Mouse (Mus musculus) midbrain, embryonic 11.5 days (tissue): ENCODE measurements around the gene Sim1. TPM values are rescaled to one million over a fixed set of nuclear protein-coding genes. Genes with fewer than 3 reads are reported as not detected.

ENCODE experiments used
- ATAC-seq: fragments of 200-750 bp; cut with Nextera tagmentation; 2 replicates; pipeline ENCODE4 v1.8.0; 2017; ENCODE audit warnings: moderate TSS enrichment, moderate library complexity; ENCODE audit not compliant: low FRiP score
- DNase-seq: peaks from one replicate; pipeline ENCODE4 v3.0.0; 2015; ENCODE audit warnings: low spot score; ENCODE audit errors: missing footprints
- H3K27ac ChIP-seq: fragments of 300-500 bp; sonication (generic); 2 replicates; pipeline ENCODE4 v1.5.1; 2014; ENCODE audit warnings: low read depth, low read length
- H3K27me3 ChIP-seq: fragments of 300-500 bp; sonication (generic); 2 replicates; pipeline ENCODE4 v1.6.1; 2014; ENCODE audit warnings: mild to moderate bottlenecking, low read length, moderate library complexity, mixed read lengths; ENCODE audit not compliant: control insufficient read depth, insufficient read depth
- H3K36me3 ChIP-seq: fragments of 300-500 bp; sonication (generic); 2 replicates; pipeline ENCODE4 v1.6.1; 2014; ENCODE audit warnings: mild to moderate bottlenecking, low read length, moderate library complexity, mixed read lengths; ENCODE audit not compliant: control insufficient read depth, insufficient read depth
- H3K4me1 ChIP-seq: fragments of 300-500 bp; sonication (generic); 2 replicates; pipeline ENCODE4 v1.6.1; 2014; ENCODE audit warnings: low read length; ENCODE audit not compliant: control insufficient read depth, insufficient read depth
- H3K4me2 ChIP-seq: fragments of 300-500 bp; sonication (generic); 2 replicates; pipeline ENCODE4 v1.6.1; 2014; ENCODE audit warnings: mild to moderate bottlenecking, moderate library complexity
- H3K4me3 ChIP-seq: fragments of 300-500 bp; sonication (generic); 2 replicates; pipeline ENCODE4 v1.5.1; 2014; ENCODE audit warnings: low read depth, low read length
- H3K9ac ChIP-seq: fragments of 300-500 bp; sonication (generic); 2 replicates; pipeline ENCODE4 v1.6.1; 2014; ENCODE audit warnings: low read length
- H3K9me3 ChIP-seq: fragments of 300-500 bp; sonication (generic); 2 replicates; pipeline ENCODE4 v1.6.1; 2016; ENCODE audit warnings: low read length; ENCODE audit not compliant: control insufficient read depth
- WGBS: fragments of 180-500 bp; shearing (Covaris S2); extraction: QIAGEN DNeasy Blood & Tissue Kit; methylation state at CpG from one replicate; pipeline ENCODE4 v1.1.7; 2014; 5-methylcytosine and 5-hydroxymethylcytosine counted together
- polyA plus RNA-seq: library from polyadenylated mRNA; unstranded; fragments of >200 nt; fragmentation: Nextera tagmentation; extraction: Ambion mirVana; gene quantifications from 2 replicates; pipeline ENCODE4 v1.2.1, GENCODE M21; 2014

The Sim1 gene
- polyA plus RNA-seq, 1 experiment from 2014 or later, result 7.9 TPM

DNA sequence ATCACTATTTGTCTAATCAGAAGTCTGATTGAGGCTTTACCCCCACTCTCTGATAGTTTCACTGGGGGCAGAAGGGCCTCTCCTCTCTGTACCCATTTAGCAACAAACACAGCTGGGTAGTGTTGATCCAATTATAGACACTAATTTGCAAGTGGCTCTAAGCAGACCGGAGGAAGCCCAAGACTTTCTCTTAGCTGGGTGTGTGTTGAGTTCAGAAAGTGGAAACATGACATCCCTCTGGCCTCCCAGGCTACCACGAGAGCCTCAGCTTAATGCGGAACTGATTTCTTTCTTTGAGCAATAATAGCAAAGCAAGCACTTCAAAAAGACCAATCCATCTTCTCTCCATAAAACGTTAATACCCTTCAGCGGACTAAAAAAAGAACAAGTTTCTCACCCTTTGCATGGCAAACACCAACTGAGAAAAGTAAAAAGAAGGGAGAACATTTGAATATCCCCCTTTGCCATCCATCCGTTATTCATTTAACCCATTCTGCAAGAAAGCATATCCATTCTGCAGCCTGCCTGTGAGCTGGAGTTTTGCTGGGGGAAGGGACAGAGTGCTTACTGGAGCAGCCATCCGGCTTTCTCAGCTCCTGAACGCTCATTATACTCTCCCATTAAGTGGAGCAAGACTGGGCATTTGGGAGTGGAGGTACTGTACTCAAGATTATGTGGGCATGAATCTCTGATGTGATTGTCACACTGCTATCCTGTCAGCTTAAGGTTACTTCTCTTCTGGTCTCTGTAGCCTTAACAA is 117.0 kb downstream of the Sim1 start:
- peaks cover 26% of the 10 kb centered on the region for H3K4me1 ChIP-seq

DNA sequence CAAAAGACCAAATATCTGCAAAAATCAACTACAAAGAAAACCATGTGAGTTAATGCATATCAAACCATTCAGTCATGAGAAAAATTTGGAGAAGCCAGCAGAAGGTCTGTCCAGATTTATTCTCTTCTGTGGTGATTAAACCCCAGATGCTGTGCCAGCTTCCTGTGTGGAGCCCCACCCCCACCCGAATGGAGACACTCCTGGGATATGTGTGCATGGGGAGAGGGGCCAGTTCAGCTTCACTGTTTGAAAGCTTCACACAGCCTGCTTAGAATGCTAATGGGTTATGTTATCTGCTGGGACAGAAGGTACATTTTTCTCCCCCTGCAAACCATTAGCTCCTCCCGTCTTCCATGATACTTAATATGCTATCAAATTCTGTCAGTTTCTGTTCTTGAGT is 120.3 kb downstream of the Sim1 start:
- ATAC-seq (peak; percentile 67; the same call in 1 of the 2 replicates), DNase-seq (peak; percentile 83)
- H3K27me3 ChIP-seq, result peaks cover 15% of the 10 kb centered on the region
- 18% methylated on average over 2 of the region's 2 CpGs for WGBS
- H3K9ac ChIP-seq, result no peak overlapping the region
- H3K9me3 ChIP-seq, result no peaks in the 10 kb centered on the region
- peaks cover 20% of the 10 kb centered on the region for H3K4me1 ChIP-seq
- H3K27ac ChIP-seq, result no peak overlapping the region
- no peak overlapping the region for H3K4me3 ChIP-seq
- no peak overlapping the region for H3K4me2 ChIP-seq
- no peaks in the 10 kb centered on the region for H3K36me3 ChIP-seq

More for the DNA sequence above, 117.0 kb downstream of the Sim1 start:
- WGBS, result 3% methylated on average over 8 of the region's 8 CpGs
- Histone ChIP-seq H3K36me3 (no peaks in the 10 kb centered on the region), H3K27ac (no peak overlapping the region), H3K9ac (no peak overlapping the region), H3K27me3 (peaks cover 22% of the 10 kb centered on the region; the same call in 1 of the 2 replicates), H3K4me3 (no peak overlapping the region), H3K4me2 (peak overlapping the region; percentile 12; the same call in 1 of the 2 replicates), H3K9me3 (no peaks in the 10 kb centered on the region)
- peak; percentile 92 for DNase-seq
- peak; percentile 81 for ATAC-seq

DNA sequence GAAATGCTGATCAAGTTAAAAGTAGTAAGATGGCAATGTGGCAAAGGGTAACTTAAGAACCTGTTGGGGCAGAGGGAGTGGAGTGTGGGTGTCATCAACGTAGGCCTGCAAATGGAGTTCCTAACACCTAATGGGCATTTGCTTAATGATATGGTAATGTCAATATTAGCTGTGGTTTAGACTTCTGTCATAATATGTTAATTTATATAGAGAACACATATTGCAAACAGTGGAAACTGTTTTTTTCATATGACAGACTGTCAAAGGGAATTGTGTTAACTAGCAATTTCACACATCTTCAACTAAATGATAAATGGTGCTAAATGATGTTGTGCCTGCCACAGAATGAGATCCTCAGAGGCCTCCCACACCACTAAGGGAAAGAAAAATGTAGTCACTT is 120.8 kb downstream of the Sim1 start:
- no peak overlapping the region for H3K4me3 ChIP-seq
- DNase-seq (no peak), ATAC-seq (no peak)
- peaks cover 20% of the 10 kb centered on the region for H3K4me1 ChIP-seq
- H3K4me2 ChIP-seq, result no peak overlapping the region
- no peaks in the 10 kb centered on the region for H3K36me3 ChIP-seq
- H3K9ac ChIP-seq, result no peak overlapping the region
- no peak overlapping the region for H3K27ac ChIP-seq
- WGBS, result 63% methylated on average over 1 of the region's 1 CpGs
- H3K9me3 ChIP-seq, result no peaks in the 10 kb centered on the region
- peaks cover 13% of the 10 kb centered on the region for H3K27me3 ChIP-seq

DNA sequence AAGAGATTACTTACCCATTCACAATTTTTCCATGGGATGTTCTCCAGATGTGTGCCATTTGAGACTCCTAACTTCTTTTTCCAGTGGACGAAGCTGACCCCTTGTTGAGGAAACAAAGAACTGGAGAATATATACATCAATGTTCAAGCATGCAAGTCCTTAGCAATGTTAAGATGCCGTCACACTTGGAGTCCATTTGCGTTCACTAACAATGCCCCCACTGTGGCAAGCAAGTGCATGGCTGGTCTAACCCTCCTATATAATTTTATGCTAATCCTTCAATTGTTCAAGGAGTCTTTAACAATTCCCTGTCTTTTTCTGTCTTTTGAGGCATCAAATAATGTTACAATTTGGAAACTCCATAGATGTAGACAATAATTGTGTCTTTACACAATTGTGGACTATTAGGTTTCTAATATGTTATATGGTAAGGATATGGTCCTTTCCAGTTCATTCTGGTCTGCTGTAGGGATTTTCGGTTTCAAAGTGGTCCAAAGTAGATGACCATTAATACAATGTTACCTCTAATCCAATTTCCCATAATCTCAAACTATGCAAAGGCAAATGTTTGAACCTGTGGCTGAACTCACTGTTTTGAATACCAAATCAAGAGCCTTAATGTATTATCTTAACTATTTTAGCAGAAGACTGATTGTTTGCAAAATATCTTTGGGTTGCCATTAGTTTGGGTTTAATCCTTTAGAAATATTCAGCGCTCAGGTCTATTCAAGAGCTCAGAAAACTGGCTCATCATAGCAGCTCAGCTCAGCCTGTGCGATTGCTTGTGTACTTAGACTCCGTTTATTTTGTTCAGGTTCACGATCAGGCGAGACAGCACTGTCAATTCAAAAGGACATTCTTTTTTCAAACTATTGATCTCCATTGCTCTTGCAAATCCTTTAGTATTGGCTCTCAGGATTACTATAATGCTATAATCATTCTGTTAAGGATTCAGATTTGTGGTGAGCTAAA is 129.0 kb downstream of the Sim1 start:
- no peak overlapping the region for H3K27ac ChIP-seq
- H3K4me1 ChIP-seq, result peaks cover 15% of the 10 kb centered on the region
- no peak overlapping the region for H3K4me2 ChIP-seq
- WGBS, result 16% methylated on average over 9 of the region's 9 CpGs
- H3K9me3 ChIP-seq, result no peaks in the 10 kb centered on the region
- H3K27me3 ChIP-seq, result peaks cover 7% of the 10 kb centered on the region; the same call in 1 of the 2 replicates
- no peaks in the 10 kb centered on the region for H3K36me3 ChIP-seq
- ATAC-seq (peak; percentile 93), DNase-seq (peak; percentile 92)
- no peak overlapping the region for H3K4me3 ChIP-seq
- H3K9ac ChIP-seq, result no peak overlapping the region
